Mouse (Mus musculus): ENCODE data around the gene Elavl1. TPM values are rescaled to one million over a fixed set of nuclear protein-coding genes. Genes with fewer than 3 reads are reported as not detected.

Gene Elavl1
- polyA plus RNA-seq, 1 experiment, result 19.3 TPM

DNA sequence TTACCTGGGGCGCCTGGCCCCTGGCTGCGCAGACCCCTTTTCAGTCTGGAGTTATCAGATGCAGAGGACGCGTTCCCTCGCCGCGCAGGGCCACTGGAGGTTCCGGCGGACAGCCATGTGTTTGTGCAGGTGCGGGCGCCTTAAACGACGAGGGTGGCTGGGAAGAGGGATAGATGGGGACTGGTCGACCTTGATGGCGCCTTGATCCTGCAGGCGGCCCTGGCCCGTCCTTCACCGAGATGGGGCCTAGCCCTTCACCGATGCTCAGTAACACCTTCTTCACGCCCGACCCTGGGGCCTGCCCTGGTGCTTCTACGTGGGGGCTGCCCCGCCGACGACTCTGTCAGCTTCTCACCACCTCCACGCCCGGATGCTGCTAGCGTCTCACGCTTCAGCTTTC lies 76.0 kb downstream of the Elavl1 start:
- Histone ChIP-seq H3K27ac (ENCODE audit: insufficient read depth, low read length) (no peak overlapping the region), H3K4me3 (ENCODE audit: extremely low read depth, insufficient read depth, insufficient read length) (no peak overlapping the region), H3K4me1 (ENCODE audit: control insufficient read depth, insufficient read depth, insufficient read length) (peaks cover 4% of the 10 kb centered on the region; the same call in 1 of the 2 replicates), H3K27me3 (ENCODE audit: control insufficient read depth, insufficient read depth, low read length) (no peaks in the 10 kb centered on the region), H3K36me3 (ENCODE audit: control insufficient read depth, insufficient read depth, low read length) (peaks cover 22% of the 10 kb centered on the region)
- TF ChIP-seq POLR2A (IDR thresholded peaks at IDR 0.05; ENCODE audit: low read depth, low read length) (no peak), CTCF (IDR thresholded peaks at IDR 0.05; ENCODE audit: extremely low read depth, insufficient read depth, insufficient read length, insufficient replicate concordance) (no peak)
- WGBS, result 88% methylated on average over 29 of the region's 29 CpGs
- no peak for DNase-seq (ENCODE audit: low read depth in 1 of 2, low spot score in 2 of 2)

DNA sequence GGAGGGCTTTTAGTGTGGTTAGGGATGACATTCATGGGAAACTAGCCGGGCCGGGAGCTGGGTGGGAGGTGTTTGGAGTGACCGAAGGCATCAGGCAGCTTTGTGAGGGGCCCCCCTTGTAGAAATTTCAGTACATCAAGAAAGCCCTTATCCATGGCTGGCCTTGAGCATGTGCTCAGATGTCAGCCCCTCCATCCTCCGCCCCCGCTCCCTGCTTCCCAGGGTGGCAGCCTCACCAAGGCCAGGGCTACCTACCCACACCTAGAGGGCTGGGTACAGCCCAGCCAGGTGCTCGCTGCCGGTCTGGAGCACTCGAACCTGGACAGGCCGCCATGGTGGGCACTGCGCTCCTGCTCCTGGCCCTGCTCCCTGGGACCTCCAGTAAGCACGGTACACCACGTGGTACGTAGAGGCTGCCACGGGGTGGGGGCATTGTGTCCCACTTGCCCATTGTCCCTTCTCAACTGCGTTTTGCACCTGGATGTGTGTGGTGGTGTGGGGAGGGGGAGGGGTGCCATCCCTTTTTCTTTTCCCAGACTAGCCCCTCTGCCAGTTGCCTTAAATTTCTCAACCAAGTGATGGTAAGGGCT lies 77.2 kb downstream of the Elavl1 start, which contains the start of gene Tgfbr3l:
Gene Tgfbr3l, plus strand, starts transcription at position 264 of the 590 bp plus-strand sequence.
- TF ChIP-seq POLR2A (IDR thresholded peaks at IDR 0.05; ENCODE audit: low read depth, low read length), result no peak
- TF ChIP-seq CTCF (IDR thresholded peaks at IDR 0.05; ENCODE audit: extremely low read depth, insufficient read depth, insufficient read length, insufficient replicate concordance), result no peak
- WGBS, result 92% methylated on average over 15 of the region's 15 CpGs
- Histone ChIP-seq H3K27me3 (ENCODE audit: control insufficient read depth, insufficient read depth, low read length) (no peaks in the 10 kb centered on the region), H3K4me1 (ENCODE audit: control insufficient read depth, insufficient read depth, insufficient read length) (peaks cover 2% of the 10 kb centered on the region; the same call in 1 of the 2 replicates), H3K36me3 (ENCODE audit: control insufficient read depth, insufficient read depth, low read length) (peaks cover 33% of the 10 kb centered on the region), H3K4me3 (ENCODE audit: extremely low read depth, insufficient read depth, insufficient read length) (no peak within 1 kb of the TSS), H3K27ac (ENCODE audit: insufficient read depth, low read length) (no peak within 1 kb of the TSS)
- no peak for DNase-seq (ENCODE audit: low read depth in 1 of 2, low spot score in 2 of 2)

- WGBS, result 85% methylated on average over 8 of the region's 8 CpGs
- H3K4me3 ChIP-seq (ENCODE audit: extremely low read depth, insufficient read depth, insufficient read length), result no peak overlapping the region
- no peaks in the 10 kb centered on the region for H3K4me1 ChIP-seq (ENCODE audit: control insufficient read depth, insufficient read depth, insufficient read length)
- no peak for TF ChIP-seq CTCF (IDR thresholded peaks at IDR 0.05; ENCODE audit: extremely low read depth, insufficient read depth, insufficient read length, insufficient replicate concordance)
- no peak for TF ChIP-seq POLR2A (IDR thresholded peaks at IDR 0.05; ENCODE audit: low read depth, low read length)
- H3K27ac ChIP-seq (ENCODE audit: insufficient read depth, low read length), result no peak overlapping the region
- DNase-seq (ENCODE audit: low read depth in 1 of 2, low spot score in 2 of 2), result no peak
- H3K27me3 ChIP-seq (ENCODE audit: control insufficient read depth, insufficient read depth, low read length), result no peaks in the 10 kb centered on the region
- H3K36me3 ChIP-seq (ENCODE audit: control insufficient read depth, insufficient read depth, low read length), result peaks cover 35% of the 10 kb centered on the region
Observed at GRCm38 (mm10) chr8:4247241-4247640, 78.0 kb downstream of the Elavl1 start.

- Histone ChIP-seq H3K4me3 (ENCODE audit: extremely low read depth, insufficient read depth, insufficient read length) (no peak overlapping the region), H3K27ac (ENCODE audit: insufficient read depth, low read length) (no peak overlapping the region), H3K27me3 (ENCODE audit: control insufficient read depth, insufficient read depth, low read length) (no peaks in the 10 kb centered on the region), H3K4me1 (ENCODE audit: control insufficient read depth, insufficient read depth, insufficient read length) (no peaks in the 10 kb centered on the region), H3K36me3 (ENCODE audit: control insufficient read depth, insufficient read depth, low read length) (peaks cover 35% of the 10 kb centered on the region)
- 85% methylated on average over 13 of the region's 13 CpGs for WGBS
- DNase-seq (ENCODE audit: low read depth in 1 of 2, low spot score in 2 of 2), result no peak
- TF ChIP-seq POLR2A (IDR thresholded peaks at IDR 0.05; ENCODE audit: low read depth, low read length), result no peak
- no peak for TF ChIP-seq CTCF (IDR thresholded peaks at IDR 0.05; ENCODE audit: extremely low read depth, insufficient read depth, insufficient read length, insufficient replicate concordance)
Observed at GRCm38 (mm10) chr8:4245737-4246136, 79.5 kb downstream of the Elavl1 start.

DNA sequence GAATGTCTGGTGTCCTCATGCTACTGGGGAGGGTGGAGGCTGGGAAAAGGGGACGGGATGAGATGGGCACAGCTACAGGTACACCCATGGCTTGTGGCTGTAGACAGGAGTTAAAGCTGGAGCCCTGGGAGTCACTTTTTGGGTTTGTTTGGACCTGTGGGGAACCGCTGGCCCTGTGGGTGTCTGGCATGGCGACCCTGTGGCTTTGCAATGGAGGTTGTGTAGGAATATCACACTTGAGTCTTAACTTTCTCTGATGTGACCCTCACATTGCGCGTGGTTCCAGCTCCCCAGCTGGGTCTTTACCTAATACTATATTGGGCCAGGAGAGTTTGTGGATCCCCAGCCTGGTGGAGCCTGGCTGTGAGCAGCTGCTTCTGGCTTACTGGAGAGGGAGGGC lies 80.2 kb downstream of the Elavl1 start:
- peaks cover 35% of the 10 kb centered on the region for H3K36me3 ChIP-seq (ENCODE audit: control insufficient read depth, insufficient read depth, low read length)
- WGBS, result 95% methylated on average over 5 of the region's 5 CpGs

DNA sequence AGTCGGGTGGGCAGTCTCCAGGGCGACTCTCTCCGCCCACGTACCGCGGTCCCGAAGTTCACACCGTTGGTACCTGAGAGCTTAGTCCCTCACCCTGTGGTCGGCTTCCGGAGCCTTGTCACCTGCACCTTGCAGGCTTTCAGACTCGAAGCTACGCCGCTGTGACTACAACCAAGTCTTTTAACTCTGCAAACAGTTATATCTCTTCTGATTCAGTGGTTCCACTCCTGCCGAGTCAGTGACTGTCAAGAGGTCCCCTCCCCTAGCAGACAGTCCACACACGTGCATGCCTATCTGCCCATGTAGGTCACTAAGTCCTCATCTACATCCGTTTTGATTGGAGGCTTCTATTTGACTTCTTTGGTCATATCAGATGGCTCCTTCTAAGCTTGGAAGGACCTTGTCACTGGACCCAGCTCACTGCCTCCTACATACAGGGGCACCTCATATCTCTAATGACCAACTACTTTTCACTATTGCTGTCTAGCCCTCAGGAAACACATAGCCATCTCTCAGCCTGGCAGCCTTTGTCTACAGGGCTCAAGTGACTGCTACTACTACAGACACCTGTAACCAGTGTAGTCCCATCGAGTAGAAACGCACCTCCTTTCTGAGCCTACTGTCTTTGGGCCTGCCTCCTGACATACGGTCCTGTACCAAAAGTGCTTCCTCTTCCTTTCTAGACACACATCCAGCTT lies 85.9 kb downstream of the Elavl1 start:
- Histone ChIP-seq H3K27ac (ENCODE audit: insufficient read depth, low read length) (peak overlapping the region; percentile 94), H3K4me3 (ENCODE audit: extremely low read depth, insufficient read depth, insufficient read length) (peak overlapping the region; percentile 92), H3K4me1 (ENCODE audit: control insufficient read depth, insufficient read depth, insufficient read length) (peaks cover 6% of the 10 kb centered on the region; the same call in 1 of the 2 replicates), H3K36me3 (ENCODE audit: control insufficient read depth, insufficient read depth, low read length) (peaks cover 14% of the 10 kb centered on the region), H3K27me3 (ENCODE audit: control insufficient read depth, insufficient read depth, low read length) (no peaks in the 10 kb centered on the region)
- no peak for TF ChIP-seq CTCF (IDR thresholded peaks at IDR 0.05; ENCODE audit: extremely low read depth, insufficient read depth, insufficient read length, insufficient replicate concordance)
- WGBS, result 6% methylated on average over 19 of the region's 19 CpGs
- DNase-seq (ENCODE audit: low read depth in 1 of 2, low spot score in 2 of 2), result no peak

More for the DNA sequence above, 80.2 kb downstream of the Elavl1 start:
- Histone ChIP-seq H3K4me3 (ENCODE audit: extremely low read depth, insufficient read depth, insufficient read length) (no peak overlapping the region), H3K4me1 (ENCODE audit: control insufficient read depth, insufficient read depth, insufficient read length) (peaks cover under 1% of the 10 kb centered on the region; the same call in 1 of the 2 replicates), H3K27me3 (ENCODE audit: control insufficient read depth, insufficient read depth, low read length) (no peaks in the 10 kb centered on the region), H3K27ac (ENCODE audit: insufficient read depth, low read length) (no peak overlapping the region)
- no peak for DNase-seq (ENCODE audit: low read depth in 1 of 2, low spot score in 2 of 2)
- no peak for TF ChIP-seq CTCF (IDR thresholded peaks at IDR 0.05; ENCODE audit: extremely low read depth, insufficient read depth, insufficient read length, insufficient replicate concordance)
- no peak for TF ChIP-seq POLR2A (IDR thresholded peaks at IDR 0.05; ENCODE audit: low read depth, low read length)

All from spleen, adult 2 months (tissue).